Mouse (Mus musculus) fibroblast of lung, adult 2 months (primary cell): Measurements from ENCODE around the gene Rgs10.

Experiments
- DNase-seq: peaks from one replicate; pipeline ENCODE4 v3.0.0-alpha.2; 2011; ENCODE audit warnings: low read depth

The Rgs10 gene

DNA sequence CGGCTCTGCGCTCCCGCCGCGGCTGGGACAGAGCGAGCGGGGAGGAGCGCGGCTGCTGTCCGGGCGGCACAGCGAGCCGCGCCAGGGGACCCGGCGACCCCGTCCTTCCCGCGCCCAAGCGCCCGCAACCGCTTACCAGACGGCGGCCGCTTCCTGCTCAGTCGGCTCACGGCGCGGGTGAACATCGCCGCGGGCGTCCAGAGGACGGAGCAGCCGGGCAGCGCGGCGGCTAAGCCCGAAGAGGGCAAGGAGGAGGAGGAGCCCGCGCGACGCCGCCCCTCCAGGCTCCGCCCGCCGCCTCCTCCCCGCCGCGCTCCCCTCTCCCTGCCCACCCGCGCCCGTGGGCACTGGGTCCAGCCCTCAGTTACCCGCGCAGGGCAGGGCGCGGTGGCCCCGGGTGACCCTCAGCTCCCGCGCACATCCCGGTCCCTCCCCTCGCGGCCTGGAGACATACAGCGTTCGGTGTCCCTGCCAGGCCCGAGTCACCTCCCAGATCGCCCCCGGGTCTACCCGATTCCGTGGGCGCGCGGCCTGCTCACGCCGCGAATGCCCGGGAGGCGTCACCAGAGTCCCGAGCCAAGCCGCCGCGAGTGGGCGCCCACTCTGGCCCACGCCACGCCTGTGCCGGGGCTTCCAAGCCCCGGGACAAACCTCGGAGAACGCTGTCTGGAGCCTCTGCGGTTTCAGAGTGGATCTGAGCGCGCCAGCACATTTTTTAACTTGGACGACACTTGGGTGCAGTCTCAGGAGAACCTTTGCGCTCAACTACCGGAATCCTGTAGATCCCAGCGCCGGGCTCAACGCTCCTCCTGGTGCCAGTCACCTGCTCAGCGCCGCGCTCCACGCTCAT lies at the start of gene Rgs10:
Rgs10 (minus strand) TSS at position 829 of the 850 bp plus-strand sequence.
- no peak for DNase-seq

GRCm38 (mm10) chr7:128462406-128462805 lies 43.8 kb upstream of the Rgs10 start:
- DNase-seq: no peak

DNA sequence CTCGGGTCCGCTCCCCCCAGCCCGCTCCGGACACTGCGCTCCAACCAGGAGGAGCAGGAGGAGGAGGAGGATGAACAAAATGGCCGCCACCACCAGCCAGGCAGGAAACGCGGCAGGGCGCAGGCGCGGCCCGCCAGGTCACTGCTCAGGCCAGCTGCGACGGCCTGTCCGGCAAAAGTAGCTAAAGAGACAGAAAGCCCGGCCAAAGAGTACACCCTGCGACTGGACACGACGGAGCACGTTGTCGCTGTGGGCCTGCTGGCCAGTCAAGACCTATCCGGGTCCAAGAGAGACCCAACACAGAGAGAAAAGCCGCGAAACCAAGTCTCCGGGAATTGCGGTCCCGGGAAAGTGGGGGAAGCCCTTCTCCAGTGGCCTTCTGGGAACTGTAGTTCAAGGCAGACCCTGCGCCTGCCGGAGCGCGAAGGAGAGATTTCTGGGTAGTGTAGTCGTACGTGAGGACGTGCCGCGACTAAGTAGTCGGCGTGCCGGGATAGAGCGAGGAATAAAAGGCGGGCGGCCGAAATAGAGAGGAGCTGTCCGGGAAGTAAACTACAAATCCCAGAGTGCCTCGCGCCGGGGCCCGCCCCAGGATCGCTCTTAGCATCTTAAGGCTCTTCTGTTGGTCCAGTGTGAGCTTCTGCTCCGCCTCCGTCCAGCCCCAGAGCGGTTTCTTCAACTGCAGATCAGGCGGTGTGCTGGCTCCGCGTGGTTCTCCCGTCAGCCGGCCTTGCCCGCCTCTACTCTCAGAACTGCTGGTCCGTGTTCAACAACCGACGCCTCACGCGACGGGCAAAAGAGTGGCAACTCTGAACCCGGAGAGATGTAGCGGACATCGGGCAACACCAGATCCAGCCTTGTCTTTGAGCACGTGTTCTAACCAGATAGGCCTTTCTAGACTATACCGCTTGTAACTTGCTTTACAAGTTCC lies 43.0 kb upstream of the Rgs10 start, which contains the start of gene Tial1:
Tial1 (minus strand) TSS at position 433 of the 931 bp plus-strand sequence.
- DNase-seq: peak; percentile 99

- DNase-seq: no peak
Observed at GRCm38 (mm10) chr7:128460865-128461228, 42.3 kb upstream of the Rgs10 start.

DNA sequence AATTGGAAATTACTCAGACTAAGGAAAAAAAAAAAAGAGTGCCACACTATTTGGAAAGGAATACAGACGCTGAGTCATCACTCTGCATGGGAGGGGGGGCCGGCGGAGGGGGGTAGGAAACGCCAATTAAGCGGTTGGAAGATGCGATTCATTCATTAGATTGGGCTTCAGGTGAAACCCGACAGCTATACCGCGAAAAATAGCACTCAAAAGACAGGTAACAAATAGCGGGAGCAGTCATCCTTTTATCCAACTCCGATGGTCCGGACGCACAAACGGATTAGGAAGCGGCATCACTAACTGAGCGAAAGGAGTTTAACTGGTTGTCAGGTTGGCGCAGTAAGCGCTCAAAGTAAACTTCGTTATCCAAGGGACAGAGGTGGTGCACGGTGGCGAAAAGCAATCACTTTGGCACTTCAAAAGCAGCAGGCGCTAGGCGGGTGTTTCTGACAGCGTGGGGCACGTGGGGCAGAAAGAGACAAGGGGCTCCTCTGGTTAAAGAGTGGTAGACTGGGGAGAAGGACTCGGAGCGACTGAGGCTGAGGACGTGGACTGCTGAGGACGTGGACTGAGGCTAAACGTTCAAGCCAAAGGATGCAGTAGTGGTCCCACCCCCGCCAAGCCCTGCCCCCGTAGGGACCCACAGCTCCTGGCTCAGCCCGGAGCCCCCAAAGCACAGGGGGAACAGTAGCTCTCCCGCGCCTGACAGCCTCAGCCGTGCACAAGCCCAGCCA lies 41.7 kb upstream of the Rgs10 start:
- peak; percentile 35 for DNase-seq

- no peak for DNase-seq
Observed at GRCm38 (mm10) chr7:128459791-128460130, 41.2 kb upstream of the Rgs10 start.

DNA sequence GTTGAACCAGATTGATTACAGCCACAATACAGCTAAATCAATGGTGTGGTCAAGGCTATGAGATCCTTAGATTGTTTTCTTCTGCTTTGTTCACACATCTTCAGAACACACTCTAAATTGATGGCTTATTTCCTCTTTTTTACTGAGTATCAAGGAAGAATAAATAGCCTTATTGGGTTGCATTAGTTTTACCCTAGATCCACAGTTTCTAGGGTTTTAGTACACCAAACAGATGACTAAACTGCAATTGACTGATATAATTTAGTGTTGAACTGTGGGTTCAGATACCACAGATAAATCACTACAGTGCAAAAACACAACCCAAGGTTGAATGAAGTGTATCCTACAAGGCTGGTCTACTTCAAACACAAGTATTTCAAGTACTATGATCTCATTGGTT lies 39.5 kb upstream of the Rgs10 start:
- no peak for DNase-seq

- DNase-seq: no peak
Observed at GRCm38 (mm10) chr7:128452731-128453130, 34.2 kb upstream of the Rgs10 start.

- DNase-seq: no peak
Observed at GRCm38 (mm10) chr7:128440584-128440983, 22.0 kb upstream of the Rgs10 start.

DNA sequence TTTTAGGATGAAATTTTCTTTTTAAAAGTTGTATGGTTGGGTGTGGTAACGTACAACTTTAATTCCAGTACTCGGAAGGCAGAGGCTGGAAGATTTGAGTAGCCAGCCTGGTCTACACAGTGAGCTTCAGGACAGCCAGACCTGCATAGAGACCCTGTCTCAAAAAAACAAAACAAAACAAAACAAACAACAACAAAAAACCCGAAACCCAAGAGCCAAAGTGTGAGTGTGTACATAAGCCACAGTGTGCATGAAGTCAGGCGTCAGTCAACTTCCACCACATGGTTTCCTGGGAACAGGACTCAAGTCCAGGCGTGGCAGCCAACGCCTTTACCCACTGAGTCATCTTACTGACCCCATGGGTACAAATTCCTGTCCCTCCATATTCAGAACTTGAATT lies 20.7 kb upstream of the Rgs10 start:
- DNase-seq: no peak

- no peak for DNase-seq
Observed at GRCm38 (mm10) chr7:128438131-128438530, 19.6 kb upstream of the Rgs10 start.

DNA sequence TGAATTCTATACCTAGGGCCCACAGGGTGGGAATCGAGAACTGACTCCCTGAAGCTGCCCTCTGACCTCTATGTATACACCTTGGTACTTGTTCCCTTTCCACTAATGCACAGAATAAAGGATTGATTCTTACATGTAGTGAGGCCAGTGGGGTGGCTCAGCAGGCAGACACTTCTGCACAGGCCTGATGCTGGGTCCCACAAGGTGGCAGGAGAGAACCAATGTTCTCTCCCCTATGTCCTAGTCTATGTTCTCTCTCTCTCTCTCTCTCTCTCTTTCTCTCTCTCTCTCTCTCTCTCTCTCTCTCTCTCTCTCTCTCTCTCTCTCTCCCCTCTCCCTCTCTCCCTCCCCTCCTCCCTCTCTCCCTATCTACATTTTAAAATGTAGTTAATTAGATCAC lies 14.7 kb upstream of the Rgs10 start:
- no peak for DNase-seq

DNA sequence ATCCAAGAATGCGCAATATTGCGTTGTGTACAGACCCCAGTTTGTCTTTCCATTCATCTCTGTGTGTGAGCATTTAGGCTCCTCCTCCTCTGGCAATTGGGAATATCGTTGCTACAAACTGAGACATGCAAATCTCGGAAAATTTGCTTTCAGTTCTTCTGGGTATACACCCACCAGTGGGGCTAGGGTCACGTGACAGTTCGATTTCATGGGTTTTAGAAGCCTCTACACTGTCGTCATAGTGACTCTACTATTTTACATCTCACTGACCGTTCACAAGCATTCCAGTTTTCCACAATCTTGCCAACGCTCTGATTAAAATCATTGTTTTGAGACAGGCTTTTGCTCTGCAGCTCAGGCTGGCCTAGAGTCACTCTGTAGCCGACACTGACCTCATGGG lies 14.0 kb upstream of the Rgs10 start:
- DNase-seq: no peak

DNA sequence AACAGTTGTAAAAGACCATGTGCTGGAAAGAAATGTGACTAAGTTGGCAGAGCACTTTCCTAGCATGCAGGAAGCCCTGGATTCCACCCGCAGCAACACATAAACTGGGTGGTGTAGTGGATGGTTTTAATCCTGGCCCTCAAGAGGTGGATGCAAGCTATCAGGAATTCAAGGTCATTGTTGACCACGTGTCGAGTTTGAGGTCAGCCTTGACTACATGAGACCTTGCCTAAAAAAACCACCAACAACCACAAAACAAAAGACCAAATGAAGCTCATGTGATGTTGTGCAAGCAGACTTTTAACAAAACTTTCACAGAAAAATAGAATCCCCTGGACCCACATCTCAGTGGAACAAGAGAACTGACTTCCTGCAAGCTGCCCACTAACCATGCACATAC lies 3.9 kb upstream of the Rgs10 start:
- peak; percentile 53 for DNase-seq

GRCm38 (mm10) chr7:128421701-128422100 lies 3.1 kb upstream of the Rgs10 start:
- DNase-seq: no peak

- no peak for DNase-seq
Observed at GRCm38 (mm10) chr7:128419690-128420089, 1.1 kb upstream of the Rgs10 start.

- no peak for DNase-seq
Observed at GRCm38 (mm10) chr7:128417226-128417929, 1.2 kb downstream of the Rgs10 start.

DNA sequence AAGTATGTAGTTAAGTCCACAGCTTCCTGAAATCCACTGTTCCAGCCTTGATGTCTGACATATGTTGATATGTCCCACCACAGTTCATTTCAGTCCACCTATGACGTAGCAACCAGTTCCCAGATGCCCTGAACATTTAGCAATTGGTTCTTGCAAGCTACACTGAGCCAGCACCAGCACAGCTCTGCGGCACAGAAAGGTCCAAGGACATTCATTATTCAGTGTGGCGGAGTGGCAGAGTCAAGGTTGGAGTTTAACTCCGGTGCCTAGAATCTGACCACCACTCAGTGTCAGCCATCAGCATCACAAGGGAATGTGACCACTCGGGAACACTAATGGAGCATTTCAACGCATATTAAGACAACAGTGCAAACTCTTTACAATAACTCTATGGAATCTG lies 1.9 kb downstream of the Rgs10 start:
- no peak for DNase-seq

GRCm38 (mm10) chr7:128414433-128414832 lies 4.1 kb downstream of the Rgs10 start:
- no peak for DNase-seq

DNA sequence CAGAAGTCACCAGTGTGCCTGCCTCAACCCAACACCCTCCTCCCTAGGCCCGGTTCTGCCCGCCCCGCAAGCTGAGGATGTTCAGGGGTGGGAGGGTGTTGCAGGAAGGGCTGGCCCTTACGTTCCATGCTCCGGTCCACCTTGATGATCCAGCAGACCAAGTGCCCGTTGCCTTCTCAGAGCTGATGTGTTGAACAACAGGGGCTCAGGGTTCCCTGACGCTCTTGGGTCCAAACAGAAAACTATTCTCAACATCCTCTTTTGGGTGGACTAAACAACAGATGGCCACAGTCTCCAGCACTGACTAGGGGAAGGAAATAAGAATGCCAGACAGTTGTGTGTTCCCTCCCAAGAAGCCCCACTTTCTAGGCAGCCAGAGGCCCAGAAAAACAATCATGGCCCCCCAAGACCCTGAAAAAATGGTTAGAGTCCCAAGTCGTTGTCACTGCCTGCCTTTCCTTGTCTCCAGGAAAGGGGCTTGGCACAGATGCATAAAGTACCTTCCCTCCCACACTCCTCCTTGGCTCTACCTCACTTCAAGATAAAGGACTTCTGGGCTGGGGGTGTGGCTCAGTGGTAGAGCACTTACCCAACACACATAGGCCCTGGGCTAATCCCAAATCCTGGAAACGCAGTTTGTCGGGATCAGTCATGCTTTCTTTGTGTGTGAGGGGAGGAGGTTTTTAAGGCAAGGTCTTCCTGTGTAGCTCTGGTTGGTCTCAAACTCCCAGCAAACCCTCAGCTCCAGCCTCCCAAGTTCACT lies 6.3 kb downstream of the Rgs10 start:
- DNase-seq: no peak
